Mouse (Mus musculus): ENCODE data around the gene Olfr157. TPM values are rescaled to one million over a fixed set of nuclear protein-coding genes. Genes with fewer than 3 reads are reported as not detected.

Olfr157 gene
- under 1 TPM; 0.09 to 0.50 TPM for polyA plus RNA-seq (2017; shearing (Covaris generic))

DNA sequence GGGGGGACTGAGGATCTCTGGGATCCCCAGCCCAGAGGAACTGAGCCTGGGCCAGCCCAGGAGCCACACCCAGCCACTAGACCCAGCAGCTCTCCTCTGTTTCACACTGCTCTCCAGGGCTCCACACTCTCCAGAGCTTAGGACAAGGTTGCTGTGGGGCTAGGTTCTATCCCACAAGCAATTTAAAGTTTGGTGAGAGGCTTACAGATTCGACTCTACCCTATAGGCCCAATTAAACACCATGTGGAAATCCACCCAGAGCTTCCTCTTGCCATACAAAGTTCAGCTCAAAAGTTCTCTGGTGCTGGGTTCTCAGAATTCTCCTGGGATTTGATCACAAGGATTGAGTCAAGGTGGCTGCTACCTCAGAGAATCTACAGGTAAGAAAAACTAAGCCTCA is at the start of gene Olfr157:
Gene Olfr157, minus strand, starts transcription at position 101 of the 400 bp plus-strand sequence.
- no peak for ATAC-seq

DNA sequence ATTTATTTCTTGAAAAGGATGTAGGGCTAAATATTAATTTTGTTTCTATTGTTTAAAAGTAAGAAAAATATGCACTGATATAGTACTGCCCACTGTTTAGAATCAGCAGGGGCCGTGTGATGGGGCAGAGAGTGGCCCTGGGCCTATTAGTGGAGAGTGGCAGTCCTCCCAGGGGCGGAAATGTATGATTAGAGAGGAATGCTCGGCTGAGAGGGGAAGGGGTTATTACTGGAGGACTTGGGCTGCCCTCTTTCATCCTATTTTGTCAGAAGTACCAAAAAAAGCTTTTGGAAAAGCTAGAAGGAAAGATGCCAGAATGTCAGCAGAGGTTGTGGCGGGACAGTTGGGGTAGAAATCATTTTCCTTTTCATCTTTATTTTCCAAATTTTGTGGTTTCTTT is 44.2 kb upstream of the Olfr157 start:
- no peak for ATAC-seq

DNA sequence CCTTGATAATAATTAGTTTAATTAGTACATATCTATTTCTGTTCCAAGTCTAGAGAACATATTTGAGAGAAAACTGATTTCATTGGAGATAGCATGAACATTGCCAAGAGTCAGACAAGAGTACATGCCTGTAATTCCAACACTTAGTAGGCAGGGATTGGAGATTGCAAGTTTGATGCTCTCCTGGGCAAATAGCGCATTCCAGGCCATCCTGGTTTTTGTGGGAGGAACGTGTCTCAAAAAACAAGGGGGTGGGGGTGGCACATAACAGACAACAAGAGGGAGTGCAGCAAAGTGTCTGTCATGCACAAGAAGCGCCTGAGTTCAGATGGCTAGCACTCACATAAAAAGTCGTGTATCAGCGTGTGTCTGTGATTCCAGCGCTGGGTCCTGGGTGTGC is 39.6 kb upstream of the Olfr157 start:
- ATAC-seq = no peak

DNA sequence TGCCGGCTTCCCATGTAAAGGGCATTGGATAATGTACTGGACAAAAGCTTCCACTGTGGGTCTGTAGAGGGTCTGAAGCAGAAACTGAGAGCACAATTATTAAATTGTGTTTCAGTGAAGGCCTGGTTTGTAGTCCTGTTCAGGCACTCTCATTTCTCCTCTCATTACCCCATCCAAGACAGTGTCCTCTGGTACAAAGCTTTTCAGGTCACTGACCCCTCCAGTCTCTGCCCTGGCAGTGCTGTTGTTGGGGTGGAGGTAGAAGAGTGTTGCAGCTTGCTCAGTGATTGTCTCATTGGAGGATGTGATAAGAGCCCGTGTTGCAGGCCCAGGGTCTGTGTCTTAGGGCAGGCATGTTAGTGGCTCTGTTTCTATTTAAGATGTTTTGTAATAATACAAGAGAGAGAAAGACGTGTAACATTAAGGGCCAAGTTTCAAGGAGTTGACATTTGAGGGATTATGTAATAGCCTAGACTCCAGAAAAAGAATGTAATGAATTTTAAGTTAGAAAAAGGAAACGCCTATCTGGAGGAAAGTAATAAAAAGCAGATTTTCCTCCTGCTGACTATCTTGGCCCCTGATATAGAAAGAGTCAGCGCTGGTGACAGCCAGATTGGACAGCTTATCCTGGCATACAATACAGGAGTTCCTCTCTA is 38.2 kb upstream of the Olfr157 start:
- ATAC-seq = no peak

DNA sequence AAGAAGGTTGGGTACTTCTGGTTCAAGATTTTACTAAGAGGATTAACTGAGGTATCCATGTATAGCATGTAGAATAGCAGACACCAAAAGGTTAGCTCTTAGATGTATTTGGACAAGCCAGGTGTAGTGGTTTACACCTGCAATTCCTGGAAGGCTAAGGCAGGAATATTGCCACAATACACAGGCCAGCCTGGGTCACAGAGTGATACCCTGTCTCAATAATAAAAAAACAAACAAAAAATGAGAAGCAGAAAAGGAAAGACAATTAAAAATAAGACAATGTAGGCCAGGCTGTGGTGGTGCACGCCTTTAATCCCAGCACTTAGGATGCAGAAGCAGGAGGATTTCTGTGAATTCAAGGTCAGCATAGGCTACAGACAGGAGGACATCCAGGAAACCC is 37.2 kb upstream of the Olfr157 start:
- no peak for ATAC-seq

DNA sequence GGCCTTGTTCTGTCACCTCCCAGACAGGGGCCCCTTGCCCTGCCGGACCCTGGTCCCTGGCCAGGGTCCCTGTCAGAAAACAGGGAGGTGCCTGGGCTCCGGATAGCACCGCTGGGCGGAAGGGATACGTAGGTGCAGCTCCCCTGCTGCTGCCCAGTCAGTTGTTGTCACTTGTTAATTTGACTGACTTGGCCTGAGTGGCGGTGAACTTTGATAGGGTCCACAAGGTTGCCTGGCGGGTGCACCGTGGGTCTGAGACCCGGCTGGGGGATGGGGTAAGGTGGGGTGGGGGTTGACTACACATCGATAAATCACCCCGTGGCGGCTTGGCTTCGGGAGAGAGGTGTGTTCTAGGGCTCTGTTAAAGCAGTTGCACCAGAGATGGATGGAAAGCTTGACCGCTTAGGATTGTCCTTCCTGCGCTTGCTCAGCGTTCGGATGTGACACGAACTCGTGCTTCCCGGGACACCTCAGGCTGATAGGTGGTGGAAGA is 36.0 kb upstream of the Olfr157 start:
- no peak for ATAC-seq

DNA sequence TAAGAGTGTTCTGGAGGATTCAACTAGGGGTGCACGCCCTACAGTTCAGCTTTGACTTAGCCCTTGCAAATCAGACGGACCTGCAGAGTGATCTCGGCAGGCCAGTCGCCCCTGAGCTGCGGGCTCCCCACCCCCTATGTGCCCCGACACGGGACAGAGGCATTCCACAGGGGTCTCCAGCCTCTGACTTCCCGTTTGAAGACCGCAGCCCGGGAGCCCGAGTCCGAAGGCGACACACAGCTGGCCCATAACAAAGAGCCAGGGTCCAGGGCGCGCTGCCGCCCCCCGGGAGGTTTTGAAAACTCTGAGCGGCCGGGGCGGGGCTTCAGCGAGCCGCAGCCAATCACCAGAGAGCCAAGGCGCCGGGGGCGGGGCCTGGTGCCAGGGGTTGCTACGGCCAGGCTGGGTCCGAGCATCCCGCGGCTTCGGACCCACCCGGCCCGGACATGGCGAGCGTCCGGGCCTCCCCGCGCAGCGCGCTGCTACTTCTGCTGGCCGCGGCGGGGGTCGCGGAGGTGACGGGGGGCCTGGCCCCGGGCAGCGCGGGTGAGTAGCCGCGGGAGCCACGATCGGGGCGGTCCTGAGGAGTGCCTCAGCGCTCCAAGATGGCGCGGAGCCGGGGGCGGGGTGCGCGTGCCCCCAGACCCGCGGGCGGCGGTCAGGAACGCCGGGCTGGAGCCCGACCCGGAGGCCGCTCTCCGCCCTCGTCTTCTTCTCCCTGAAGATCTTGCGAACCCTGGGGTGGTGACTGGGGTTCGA is 35.3 kb upstream of the Olfr157 start, which contains the start of gene Reck:
Gene Reck, plus strand, starts transcription at position 371 of the 759 bp plus-strand sequence.
- peak; percentile 83 for ATAC-seq

DNA sequence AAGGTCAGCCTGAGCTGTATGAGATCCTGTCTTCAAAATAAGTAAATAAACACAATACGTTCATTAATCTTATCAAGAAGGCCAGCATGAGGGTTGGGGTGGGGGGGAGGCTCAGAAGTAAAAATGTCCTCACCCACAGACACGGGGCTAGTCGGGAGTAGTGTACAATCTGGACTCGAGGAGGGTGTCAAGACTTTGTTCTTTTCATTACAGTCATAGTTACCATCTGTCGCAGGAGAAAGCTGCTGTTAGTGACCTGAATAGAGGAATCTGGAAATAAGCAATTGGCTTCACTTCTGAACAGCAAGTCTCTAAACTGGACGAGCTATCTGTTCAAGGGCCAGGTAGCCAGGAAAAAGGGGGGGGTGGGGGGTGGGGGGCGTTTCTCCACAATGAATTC is 34.5 kb upstream of the Olfr157 start:
- no peak for ATAC-seq

DNA sequence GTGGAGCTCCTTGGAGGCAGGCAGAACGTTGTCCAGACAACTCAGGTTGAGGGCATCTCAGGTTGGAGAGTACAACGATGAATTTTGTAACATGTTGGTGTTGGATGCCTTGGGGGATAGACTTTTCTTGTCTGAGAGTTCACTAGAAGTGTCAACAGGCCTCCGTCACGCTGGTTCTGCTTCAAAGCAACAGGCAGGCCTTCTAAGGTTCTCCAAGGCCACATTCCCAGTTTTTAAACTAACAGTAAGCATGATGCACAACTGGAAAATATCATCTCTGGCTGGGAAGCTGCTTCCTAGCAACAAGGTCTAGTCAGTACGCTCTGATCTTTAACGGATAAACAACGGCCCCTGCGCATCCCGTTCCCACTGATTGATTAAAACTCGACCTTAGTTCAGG is 29.8 kb upstream of the Olfr157 start:
- ATAC-seq = no peak

DNA sequence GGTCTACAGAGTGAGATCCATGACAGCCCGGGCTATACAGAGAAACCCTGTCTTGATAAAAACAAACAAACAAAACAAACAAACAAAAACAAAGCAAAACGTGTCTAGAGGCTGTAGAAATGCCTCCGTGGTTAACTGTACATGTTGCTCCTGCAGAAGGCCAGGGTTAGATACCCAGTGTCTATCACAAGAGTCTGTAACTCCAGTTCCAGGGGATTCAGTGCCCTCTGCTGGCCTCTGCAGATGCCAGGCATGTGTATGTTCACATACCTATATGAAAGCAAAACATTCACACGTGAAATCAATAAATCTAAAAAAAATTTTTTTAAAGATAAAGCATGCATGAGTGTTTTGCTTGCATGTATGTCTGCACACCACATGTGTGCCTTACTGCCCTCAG is 23.3 kb upstream of the Olfr157 start:
- no peak for ATAC-seq

DNA sequence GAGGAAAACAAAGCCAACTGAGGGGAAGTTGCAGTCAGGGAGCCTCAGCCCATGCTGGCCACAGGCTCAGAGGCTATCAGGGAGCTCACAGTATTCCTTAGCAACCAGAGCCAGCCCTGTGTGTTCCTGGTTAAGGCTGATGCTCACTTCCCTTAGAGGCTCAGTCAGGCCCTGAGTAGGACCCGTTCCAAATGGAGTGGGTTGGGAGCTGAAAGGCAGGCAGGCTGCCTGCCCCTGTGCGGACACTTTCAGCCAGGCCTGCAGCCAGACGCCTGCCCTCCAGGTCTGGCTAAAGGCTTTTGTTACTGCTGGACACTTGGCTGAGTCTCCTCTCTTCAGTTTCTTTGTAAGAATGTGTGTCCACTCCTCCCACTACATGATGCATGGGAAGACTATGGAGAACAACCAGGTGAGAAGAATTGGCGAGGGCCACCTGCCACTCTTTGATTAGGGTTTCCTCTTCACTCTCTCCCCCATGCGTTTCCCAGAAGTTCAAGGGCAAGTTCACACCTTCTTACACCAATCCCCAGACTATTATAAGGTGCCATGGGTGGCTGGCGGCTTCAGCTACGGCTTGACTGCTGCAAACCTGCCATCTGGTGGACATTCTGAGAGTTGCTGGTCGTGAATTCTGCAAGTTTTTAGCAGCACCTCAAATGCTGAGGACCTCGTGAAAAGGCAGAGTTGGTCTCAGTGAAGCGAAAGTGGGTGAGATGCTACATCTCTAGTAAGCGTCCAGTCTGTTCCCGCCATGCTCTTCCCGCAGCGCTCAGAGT is 20.9 kb upstream of the Olfr157 start:
- ATAC-seq = peak; percentile 40

DNA sequence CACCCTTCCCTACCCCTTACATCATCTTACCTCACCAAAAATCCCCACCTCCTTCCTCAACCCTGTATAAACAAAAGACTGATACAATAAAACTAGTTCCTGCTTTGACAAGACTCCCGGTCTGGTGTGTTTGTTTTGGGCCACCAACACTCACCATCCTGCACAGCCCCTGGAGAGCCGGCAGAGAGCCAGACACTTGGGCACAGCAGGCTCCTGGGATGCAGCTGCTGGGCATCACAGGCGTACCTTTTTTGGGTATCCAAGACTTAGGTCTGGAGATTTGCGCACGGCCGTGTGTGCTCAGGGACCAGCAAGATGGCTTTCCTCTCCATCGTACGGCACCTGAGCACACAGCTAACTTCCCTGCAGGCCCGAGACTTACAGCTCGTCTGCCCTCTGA is 19.9 kb upstream of the Olfr157 start:
- ATAC-seq = no peak

DNA sequence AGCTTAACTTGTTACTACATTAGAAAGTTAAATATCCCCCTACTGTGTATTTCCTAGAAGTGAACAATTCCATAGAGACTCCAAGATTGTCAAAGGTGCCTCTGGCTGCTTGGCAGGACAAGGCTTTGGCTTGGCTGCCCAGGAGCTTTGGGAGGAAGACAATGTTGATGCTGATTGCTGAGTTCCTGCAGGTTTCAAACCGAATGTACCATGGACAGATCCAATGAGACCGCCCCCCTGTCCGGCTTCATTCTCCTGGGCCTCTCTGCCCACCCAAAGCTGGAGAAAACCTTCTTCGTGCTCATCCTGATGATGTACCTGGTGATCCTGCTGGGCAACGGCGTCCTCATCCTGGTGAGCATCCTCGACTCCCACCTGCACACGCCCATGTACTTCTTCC is 14.1 kb upstream of the Olfr157 start:
- ATAC-seq = no peak

DNA sequence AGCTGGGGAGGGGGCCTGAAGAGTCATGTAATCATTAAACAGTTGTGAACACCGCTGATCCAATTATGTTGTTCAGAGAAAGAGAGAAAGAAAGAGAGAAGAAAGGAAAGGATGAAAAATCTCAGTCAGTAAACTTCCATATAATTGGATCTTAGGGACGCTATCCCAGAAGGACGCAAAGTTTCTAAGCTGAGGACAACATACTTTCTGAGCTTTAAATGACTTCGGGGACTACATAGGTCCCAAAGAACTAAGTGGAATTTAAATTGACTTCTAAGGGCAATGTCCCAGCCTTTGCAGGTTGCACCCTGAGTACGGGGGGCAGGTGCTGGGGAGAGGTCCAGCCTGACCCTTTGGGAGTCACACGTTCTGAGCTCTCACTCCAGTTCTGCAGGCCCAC is 11.3 kb upstream of the Olfr157 start, which contains the start of gene Olfr155:
Gene Olfr155, plus strand, starts transcription at position 301 of the 400 bp plus-strand sequence.
- no peak for ATAC-seq

DNA sequence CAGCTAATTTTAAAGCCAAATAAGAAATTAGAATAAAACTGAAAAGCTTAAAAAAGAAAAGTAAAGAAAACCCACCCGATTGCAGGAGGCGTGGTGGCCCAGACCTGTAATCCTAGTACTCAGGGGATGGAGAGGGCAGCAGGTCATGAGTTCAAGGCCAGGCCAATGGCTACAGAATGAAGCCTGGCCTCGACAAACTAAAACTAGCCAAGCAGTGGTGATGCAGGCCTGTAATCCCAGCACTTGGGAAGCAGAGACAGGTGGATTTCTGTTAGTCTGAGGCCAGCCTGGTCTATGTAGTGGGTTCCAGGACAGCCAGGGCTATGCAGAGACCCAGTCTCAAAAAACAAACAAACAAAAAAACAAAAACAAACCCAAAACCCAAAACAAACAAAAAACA is 1.7 kb downstream of the Olfr157 start:
- no peak for ATAC-seq

DNA sequence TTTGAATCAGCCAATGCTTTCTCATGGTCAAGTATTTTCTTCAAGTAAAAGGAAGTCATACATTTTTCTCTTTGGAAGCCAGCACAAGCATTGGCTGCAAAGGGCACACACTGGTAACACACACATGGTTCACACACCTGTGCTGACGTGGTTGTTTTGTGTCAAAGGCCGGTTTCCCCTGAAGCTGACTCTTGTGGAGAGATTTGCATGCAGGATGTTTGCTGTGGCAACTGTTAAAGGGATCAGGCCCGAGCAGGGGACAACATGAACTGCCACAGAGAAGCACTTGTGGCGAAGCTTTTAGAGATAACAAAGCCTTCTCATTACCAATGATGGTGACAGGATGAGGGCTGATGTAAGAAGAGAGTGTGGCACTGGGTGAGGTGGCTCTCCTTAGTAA is 5.3 kb downstream of the Olfr157 start:
- ATAC-seq = no peak

DNA sequence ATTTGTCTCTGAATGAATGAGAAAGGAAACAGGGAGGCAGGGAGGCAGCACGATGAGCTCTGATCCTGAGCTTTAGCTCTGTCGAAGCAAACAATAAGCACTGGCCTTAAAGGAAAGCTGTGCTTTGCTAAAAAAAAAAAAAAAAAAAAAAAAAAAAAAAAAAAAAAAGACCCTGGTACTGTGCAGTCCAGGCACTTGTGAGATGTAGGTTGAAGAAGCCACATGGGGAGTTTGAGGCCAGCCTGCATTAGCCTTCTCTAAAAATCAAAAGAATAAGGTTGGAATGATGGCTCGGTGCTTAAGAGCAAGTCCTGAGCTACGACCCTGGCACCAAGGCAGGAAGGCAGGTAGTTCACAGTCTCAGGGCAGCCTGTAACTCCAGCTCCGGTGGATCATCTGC is 6.2 kb downstream of the Olfr157 start:
- ATAC-seq = no peak

DNA sequence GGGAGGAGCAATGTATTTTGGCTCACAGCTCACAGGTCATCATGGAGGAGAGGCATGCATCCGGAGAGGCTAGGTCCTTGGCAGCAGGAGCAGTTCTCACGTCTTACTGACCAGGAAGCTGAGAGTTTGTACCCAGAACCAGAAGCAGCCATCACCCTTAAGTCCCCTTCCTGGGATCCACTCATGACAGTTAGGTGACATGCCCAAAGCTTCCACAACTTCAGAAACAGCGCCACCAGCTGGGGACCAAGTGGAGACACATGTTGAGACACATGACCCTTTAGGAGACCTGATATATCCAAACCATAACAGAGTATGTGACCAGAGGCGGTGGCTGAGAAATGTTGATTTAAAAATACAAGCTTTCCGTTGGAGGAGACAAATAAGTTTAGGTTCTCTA is 8.0 kb downstream of the Olfr157 start:
- no peak for ATAC-seq

DNA sequence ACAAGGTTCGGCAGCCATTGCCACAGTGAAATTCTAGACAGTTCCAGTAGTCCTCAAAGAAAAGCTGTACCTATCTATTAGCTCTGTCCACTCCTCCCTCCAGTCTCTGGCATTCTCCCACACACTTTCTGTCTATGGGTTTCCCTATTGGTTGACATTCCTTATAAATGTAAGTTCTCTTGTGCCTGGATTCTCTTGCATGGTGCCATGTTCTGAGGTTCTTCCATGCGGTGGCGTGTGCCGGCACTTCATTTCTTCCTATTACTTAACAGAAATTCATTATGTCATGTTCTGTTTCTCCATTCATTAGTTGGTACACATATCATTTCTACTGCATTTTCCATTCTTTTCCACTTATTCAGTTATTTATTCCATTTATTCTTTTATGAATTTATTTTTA is 11.2 kb downstream of the Olfr157 start:
- ATAC-seq = no peak

DNA sequence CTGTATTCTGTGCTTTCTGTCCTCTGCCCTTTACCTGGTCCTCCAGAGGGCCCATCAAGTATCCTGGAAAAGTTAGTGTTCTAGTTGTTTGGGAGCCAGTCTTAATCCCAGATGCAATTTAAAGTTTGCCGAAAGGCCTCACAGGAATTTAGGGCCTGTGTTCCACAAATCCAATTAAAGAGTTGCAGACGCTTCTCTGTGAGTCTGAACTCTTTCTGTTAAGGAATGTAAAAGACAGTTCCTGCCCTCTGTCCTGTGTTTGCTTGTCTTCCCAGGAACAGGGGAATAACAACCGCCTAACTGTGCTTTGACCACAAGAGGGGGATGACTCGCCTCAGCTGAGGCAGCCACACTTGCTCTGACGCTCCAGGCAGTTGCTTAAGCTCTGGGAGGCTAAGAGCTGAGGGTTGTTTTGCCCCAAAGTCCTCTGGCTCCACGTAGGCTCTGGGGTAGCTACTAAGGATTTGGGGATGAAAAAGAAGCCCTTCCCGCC is 16.1 kb downstream of the Olfr157 start, which contains the start of gene Olfr156:
Gene Olfr156, minus strand, starts transcription at position 51 of the 493 bp plus-strand sequence.
- ATAC-seq = no peak

DNA sequence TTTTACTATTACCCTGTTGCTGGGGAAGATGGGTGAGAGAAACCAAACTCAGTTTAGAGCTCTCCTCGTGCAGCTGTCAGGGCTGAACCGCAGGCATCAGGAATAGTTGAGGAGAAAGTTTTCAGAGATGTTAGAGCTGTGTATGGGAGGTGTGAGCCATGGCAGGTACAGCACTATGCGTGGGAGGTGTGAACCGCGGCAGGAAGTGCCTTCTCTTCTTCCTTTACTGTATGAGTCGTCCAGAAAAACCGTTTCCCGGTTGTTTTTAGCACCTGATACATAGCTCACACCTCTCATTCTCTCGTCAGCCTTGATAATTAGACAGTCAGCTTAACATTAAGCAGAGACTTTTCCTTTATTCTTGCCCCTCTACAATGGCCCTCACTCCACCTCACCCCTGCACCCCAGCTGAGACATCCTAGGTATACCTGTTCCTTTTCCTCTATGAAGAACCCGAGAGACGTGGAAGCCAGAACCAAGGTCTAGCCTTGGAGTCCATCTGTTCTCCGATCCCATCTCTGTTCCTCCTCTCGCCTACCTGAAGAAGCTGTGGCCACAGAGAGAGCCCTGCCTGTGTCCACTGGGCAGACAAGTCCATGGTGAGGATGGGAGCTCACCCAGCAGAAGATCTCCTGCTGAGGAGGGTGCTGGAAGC is 17.0 kb downstream of the Olfr157 start:
- ATAC-seq = peak; percentile 83

DNA sequence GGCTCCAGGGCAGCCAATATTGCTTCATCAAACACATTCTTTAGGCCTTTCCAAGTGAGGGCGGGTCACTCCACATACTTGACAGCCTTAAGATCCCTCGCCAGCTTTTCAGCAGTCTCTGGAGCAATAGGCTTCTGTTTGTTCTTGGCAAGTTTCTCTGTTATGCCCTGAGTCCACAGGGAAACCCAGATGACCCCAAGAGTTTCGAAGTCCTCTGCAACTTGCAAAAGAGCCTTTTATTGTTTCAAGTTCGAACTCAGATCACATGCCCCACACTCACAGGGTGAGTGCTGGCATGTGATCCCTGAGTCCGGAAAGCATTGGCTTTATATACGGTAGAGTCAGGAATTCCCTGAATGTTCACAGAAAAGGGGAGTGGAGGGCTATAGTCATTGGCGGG is 41.1 kb downstream of the Olfr157 start:
- no peak for ATAC-seq

All from activated CD4-positive, CD25-positive, alpha-beta regulatory T cell, adult 4 months (primary cell).